Mouse (Mus musculus): ENCODE data around the gene Mtif2. TPM values are rescaled to one million over a fixed set of nuclear protein-coding genes. Genes with fewer than 3 reads are reported as not detected.

The Mtif2 gene
- polyA plus RNA-seq, 1 experiment, result 11.9 TPM

- no peaks in the 10 kb centered on the region for H3K4me1 ChIP-seq (ENCODE audit: control insufficient read depth, insufficient read depth, low read length)
- TF ChIP-seq CTCF (IDR thresholded peaks at IDR 0.05; ENCODE audit: control insufficient read depth, insufficient read depth, insufficient replicate concordance, low read depth, low read length) (no peak), POLR2A (IDR thresholded peaks at IDR 0.05; ENCODE audit: control insufficient read depth, low read depth, low read length) (no peak)
- H3K4me3 ChIP-seq (ENCODE audit: control insufficient read depth, low read depth, low read length), result peak overlapping the region; percentile 1; the same call in 1 of the 2 replicates
- no peaks in the 10 kb centered on the region for H3K27me3 ChIP-seq (ENCODE audit: control insufficient read depth, insufficient read depth, low read length)
- H3K27ac ChIP-seq (ENCODE audit: control insufficient read depth, insufficient read depth, low read depth, low read length), result no peak overlapping the region
- H3K36me3 ChIP-seq (ENCODE audit: control insufficient read depth, insufficient read depth, low read length), result no peaks in the 10 kb centered on the region; the same call in 1 of the 2 replicates
Measured at GRCm38 (mm10) chr11:29546762-29547161, 20.6 kb downstream of the Mtif2 start.

- Histone ChIP-seq H3K27ac (ENCODE audit: control insufficient read depth, insufficient read depth, low read depth, low read length) (peak overlapping the region; percentile 92), H3K4me3 (ENCODE audit: control insufficient read depth, low read depth, low read length) (peak overlapping the region; percentile 98), H3K36me3 (ENCODE audit: control insufficient read depth, insufficient read depth, low read length) (no peaks in the 10 kb centered on the region; the same call in 1 of the 2 replicates), H3K4me1 (ENCODE audit: control insufficient read depth, insufficient read depth, low read length) (no peaks in the 10 kb centered on the region), H3K27me3 (ENCODE audit: control insufficient read depth, insufficient read depth, low read length) (no peaks in the 10 kb centered on the region)
- no peak for TF ChIP-seq POLR2A (IDR thresholded peaks at IDR 0.05; ENCODE audit: control insufficient read depth, low read depth, low read length)
- no peak for TF ChIP-seq CTCF (IDR thresholded peaks at IDR 0.05; ENCODE audit: control insufficient read depth, insufficient read depth, insufficient replicate concordance, low read depth, low read length)
Measured at GRCm38 (mm10) chr11:29547249-29547751, 21.1 kb downstream of the Mtif2 start.

- Histone ChIP-seq H3K4me3 (ENCODE audit: control insufficient read depth, low read depth, low read length) (peak within 1 kb of the TSS; percentile 98), H3K27ac (ENCODE audit: control insufficient read depth, insufficient read depth, low read depth, low read length) (peak within 1 kb of the TSS; percentile 92), H3K27me3 (ENCODE audit: control insufficient read depth, insufficient read depth, low read length) (no peaks in the 10 kb centered on the region), H3K4me1 (ENCODE audit: control insufficient read depth, insufficient read depth, low read length) (no peaks in the 10 kb centered on the region), H3K36me3 (ENCODE audit: control insufficient read depth, insufficient read depth, low read length) (no peaks in the 10 kb centered on the region)
- TF ChIP-seq POLR2A (IDR thresholded peaks at IDR 0.05; ENCODE audit: control insufficient read depth, low read depth, low read length) (peak; percentile 96), CTCF (IDR thresholded peaks at IDR 0.05; ENCODE audit: control insufficient read depth, insufficient read depth, insufficient replicate concordance, low read depth, low read length) (no peak)
Measured at GRCm38 (mm10) chr11:29547752-29548503, 21.7 kb downstream of the Mtif2 start, which contains the start of the genes Clhc1 and Rps27a. Clhc1 (plus strand) TSS chr11:29547950. Rps27a (minus strand) TSS chr11:29548109.

GRCm38 (mm10) chr11:29548504-29549424, 22.6 kb downstream of the Mtif2 start:
- Histone ChIP-seq H3K27ac (ENCODE audit: control insufficient read depth, insufficient read depth, low read depth, low read length) (peak overlapping the region; percentile 92), H3K27me3 (ENCODE audit: control insufficient read depth, insufficient read depth, low read length) (no peaks in the 10 kb centered on the region), H3K36me3 (ENCODE audit: control insufficient read depth, insufficient read depth, low read length) (no peaks in the 10 kb centered on the region), H3K4me3 (ENCODE audit: control insufficient read depth, low read depth, low read length) (peak overlapping the region; percentile 98), H3K4me1 (ENCODE audit: control insufficient read depth, insufficient read depth, low read length) (no peaks in the 10 kb centered on the region)
- TF ChIP-seq POLR2A (IDR thresholded peaks at IDR 0.05; ENCODE audit: control insufficient read depth, low read depth, low read length), result no peak
- no peak for TF ChIP-seq CTCF (IDR thresholded peaks at IDR 0.05; ENCODE audit: control insufficient read depth, insufficient read depth, insufficient replicate concordance, low read depth, low read length)

GRCm38 (mm10) chr11:29549425-29549778, 23.2 kb downstream of the Mtif2 start:
- Histone ChIP-seq H3K27ac (ENCODE audit: control insufficient read depth, insufficient read depth, low read depth, low read length) (no peak overlapping the region), H3K4me3 (ENCODE audit: control insufficient read depth, low read depth, low read length) (no peak overlapping the region), H3K4me1 (ENCODE audit: control insufficient read depth, insufficient read depth, low read length) (no peaks in the 10 kb centered on the region), H3K36me3 (ENCODE audit: control insufficient read depth, insufficient read depth, low read length) (no peaks in the 10 kb centered on the region), H3K27me3 (ENCODE audit: control insufficient read depth, insufficient read depth, low read length) (no peaks in the 10 kb centered on the region)
- no peak for TF ChIP-seq CTCF (IDR thresholded peaks at IDR 0.05; ENCODE audit: control insufficient read depth, insufficient read depth, insufficient replicate concordance, low read depth, low read length)
- no peak for TF ChIP-seq POLR2A (IDR thresholded peaks at IDR 0.05; ENCODE audit: control insufficient read depth, low read depth, low read length)

- H3K36me3 ChIP-seq (ENCODE audit: control insufficient read depth, insufficient read depth, low read length), result no peaks in the 10 kb centered on the region
- H3K4me3 ChIP-seq (ENCODE audit: control insufficient read depth, low read depth, low read length), result no peak overlapping the region
- H3K27ac ChIP-seq (ENCODE audit: control insufficient read depth, insufficient read depth, low read depth, low read length), result no peak overlapping the region
- H3K4me1 ChIP-seq (ENCODE audit: control insufficient read depth, insufficient read depth, low read length), result no peaks in the 10 kb centered on the region
- no peaks in the 10 kb centered on the region for H3K27me3 ChIP-seq (ENCODE audit: control insufficient read depth, insufficient read depth, low read length)
- no peak for TF ChIP-seq POLR2A (IDR thresholded peaks at IDR 0.05; ENCODE audit: control insufficient read depth, low read depth, low read length)
- no peak for TF ChIP-seq CTCF (IDR thresholded peaks at IDR 0.05; ENCODE audit: control insufficient read depth, insufficient read depth, insufficient replicate concordance, low read depth, low read length)
Measured at GRCm38 (mm10) chr11:29560452-29560851, 34.2 kb downstream of the Mtif2 start.

- Histone ChIP-seq H3K4me3 (ENCODE audit: control insufficient read depth, low read depth, low read length) (no peak overlapping the region), H3K36me3 (ENCODE audit: control insufficient read depth, insufficient read depth, low read length) (no peaks in the 10 kb centered on the region), H3K27ac (ENCODE audit: control insufficient read depth, insufficient read depth, low read depth, low read length) (no peak overlapping the region), H3K27me3 (ENCODE audit: control insufficient read depth, insufficient read depth, low read length) (no peaks in the 10 kb centered on the region), H3K4me1 (ENCODE audit: control insufficient read depth, insufficient read depth, low read length) (no peaks in the 10 kb centered on the region)
- TF ChIP-seq CTCF (IDR thresholded peaks at IDR 0.05; ENCODE audit: control insufficient read depth, insufficient read depth, insufficient replicate concordance, low read depth, low read length) (no peak), POLR2A (IDR thresholded peaks at IDR 0.05; ENCODE audit: control insufficient read depth, low read depth, low read length) (no peak)
Measured at GRCm38 (mm10) chr11:29560990-29561389, 34.8 kb downstream of the Mtif2 start.
